Mouse (Mus musculus) lung, adult 18-20 months (tissue): ENCODE results near the gene Olfr149.
"Not testable (repeated sequence)": the region's sequence is repeated elsewhere in the genome, so short reads cannot be mapped to it uniquely, and the experiment has no call there.

Source experiments
- DNase-seq, 2 experiments: peaks; one replicate each; pipeline ENCODE4 v3.0.0; 2022; ENCODE audit warnings: mixed read lengths in 2 of 2

The Olfr149 gene

GRCm38 (mm10) chr9:39707017-39707416 lies at the start of gene Olfr149:
Olfr149 (minus strand) TSS chr9:39707117.
- no peak for DNase-seq

GRCm38 (mm10) chr9:39746428-39746827 lies 39.5 kb upstream of the Olfr149 start:
- no peak for DNase-seq

GRCm38 (mm10) chr9:39745949-39746348 lies 39.0 kb upstream of the Olfr149 start, which contains the start of gene Olfr967:
Olfr967 (plus strand) TSS chr9:39746249.
- DNase-seq: no peak

- DNase-seq: no peak
These were observed 33.8 kb upstream of the Olfr149 start for GRCm38 (mm10) chr9:39740741-39741140.

- DNase-seq: no peak
These were observed 23.8 kb upstream of the Olfr149 start, which contains the start of gene Olfr150 for GRCm38 (mm10) chr9:39730678-39731077. Olfr150 (plus strand) TSS chr9:39730978.

GRCm38 (mm10) chr9:39711053-39711452 lies 4.1 kb upstream of the Olfr149 start, which contains the start of gene Olfr965:
Olfr965 (plus strand) TSS chr9:39711353.
- DNase-seq: no peak

- DNase-seq: no peak
These were observed 2.0 kb upstream of the Olfr149 start for GRCm38 (mm10) chr9:39708958-39709357.

GRCm38 (mm10) chr9:39701123-39701522 lies 5.8 kb downstream of the Olfr149 start:
- DNase-seq: not testable (repeated sequence)

- no peak for DNase-seq
These were observed 27.6 kb downstream of the Olfr149 start for GRCm38 (mm10) chr9:39679280-39679679.

GRCm38 (mm10) chr9:39678557-39678956 lies 28.4 kb downstream of the Olfr149 start:
- DNase-seq: no peak

GRCm38 (mm10) chr9:39674820-39675219 lies 32.1 kb downstream of the Olfr149 start:
- DNase-seq: no peak

- DNase-seq: no peak
These were observed 37.2 kb downstream of the Olfr149 start for GRCm38 (mm10) chr9:39669723-39670122.

- DNase-seq: no peak
These were observed 40.0 kb downstream of the Olfr149 start, which contains the start of gene Olfr963 for GRCm38 (mm10) chr9:39666905-39667304. Olfr963 (plus strand) TSS chr9:39667205.

- DNase-seq: no peak
These were observed 52.0 kb downstream of the Olfr149 start for GRCm38 (mm10) chr9:39654756-39655396.
